Mouse (Mus musculus): ENCODE measurements around the gene Prap1. TPM values are rescaled to one million over a fixed set of nuclear protein-coding genes. Genes with fewer than 3 reads are reported as not detected.
A peak's percentile ranks its signal among the peaks of the same experiment; 100 is the strongest.

The Prap1 gene
- polyA plus RNA-seq, 1 experiment from 2014 or later = 45.2 TPM

- no peaks in the 10 kb centered on the region for H3K36me3 ChIP-seq (ENCODE audit: control insufficient read depth, insufficient read depth, low read length)
- no peak for DNase-seq (ENCODE audit: low spot score)
- no peak for TF ChIP-seq CTCF (IDR thresholded peaks at IDR 0.05; ENCODE audit: low read depth)
- no peak for ATAC-seq (ENCODE audit: low FRiP score, low TSS enrichment)
- no peak overlapping the region for H3K4me3 ChIP-seq (ENCODE audit: low read depth, low read length)
- H3K9me3 ChIP-seq (ENCODE audit: control insufficient read depth, low read length) = no peaks in the 10 kb centered on the region
- no peak overlapping the region for H3K9ac ChIP-seq (ENCODE audit: low read length)
- H3K27ac ChIP-seq (replicated peaks) = no peak overlapping the region
- WGBS = 81% methylated on average over 4 of the region's 4 CpGs
- H3K27me3 ChIP-seq (ENCODE audit: control insufficient read depth, insufficient read depth, low read length) = no peaks in the 10 kb centered on the region; the same call in 1 of the 2 replicates
- H3K4me1 ChIP-seq (replicated peaks; ENCODE audit: control insufficient read depth, insufficient read depth) = no peaks in the 10 kb centered on the region; the same call in 1 of the 2 replicates
- H3K4me2 ChIP-seq (replicated peaks; ENCODE audit: low read depth) = no peak overlapping the region
Measured at GRCm38 (mm10) chr7:140054124-140054523, 39.1 kb upstream of the Prap1 start.

GRCm38 (mm10) chr7:140057413-140058407, 35.5 kb upstream of the Prap1 start:
- Histone ChIP-seq H3K9ac (ENCODE audit: low read length) (peak overlapping the region; percentile 43), H3K4me2 (replicated peaks; ENCODE audit: low read depth) (peak overlapping the region; percentile 62), H3K27me3 (ENCODE audit: control insufficient read depth, insufficient read depth, low read length) (peaks cover 9% of the 10 kb centered on the region; the same call in 1 of the 2 replicates), H3K4me1 (replicated peaks; ENCODE audit: control insufficient read depth, insufficient read depth) (no peaks in the 10 kb centered on the region; the same call in 1 of the 2 replicates), H3K36me3 (ENCODE audit: control insufficient read depth, insufficient read depth, low read length) (no peaks in the 10 kb centered on the region), H3K4me3 (ENCODE audit: low read depth, low read length) (peak overlapping the region; percentile 36), H3K27ac (replicated peaks) (no peak overlapping the region), H3K9me3 (ENCODE audit: control insufficient read depth, low read length) (no peaks in the 10 kb centered on the region)
- TF ChIP-seq EP300 (optimal IDR thresholded peaks at IDR 0.05) (no peak), CTCF (IDR thresholded peaks at IDR 0.05; ENCODE audit: low read depth) (peak; percentile 39)
- ATAC-seq (ENCODE audit: low FRiP score, low TSS enrichment) (peak; percentile 78), DNase-seq (ENCODE audit: low spot score) (peak; percentile 74)
- WGBS = 5% methylated on average over 52 of the region's 53 CpGs

GRCm38 (mm10) chr7:140058528-140058927, 34.7 kb upstream of the Prap1 start:
- H3K9ac ChIP-seq (ENCODE audit: low read length) = peak overlapping the region; percentile 43; the same call in 1 of the 2 replicates
- H3K4me3 ChIP-seq (ENCODE audit: low read depth, low read length) = peak overlapping the region; percentile 36
- ATAC-seq (ENCODE audit: low FRiP score, low TSS enrichment) (no peak), DNase-seq (ENCODE audit: low spot score) (no peak)
- H3K36me3 ChIP-seq (ENCODE audit: control insufficient read depth, insufficient read depth, low read length) = no peaks in the 10 kb centered on the region
- peaks cover 9% of the 10 kb centered on the region; the same call in 1 of the 2 replicates for H3K27me3 ChIP-seq (ENCODE audit: control insufficient read depth, insufficient read depth, low read length)
- 36% methylated on average over 7 of the region's 7 CpGs for WGBS
- no peak overlapping the region for H3K27ac ChIP-seq (replicated peaks)
- H3K9me3 ChIP-seq (ENCODE audit: control insufficient read depth, low read length) = no peaks in the 10 kb centered on the region
- H3K4me1 ChIP-seq (replicated peaks; ENCODE audit: control insufficient read depth, insufficient read depth) = no peaks in the 10 kb centered on the region; the same call in 1 of the 2 replicates
- TF ChIP-seq EP300 (optimal IDR thresholded peaks at IDR 0.05) = no peak
- no peak for TF ChIP-seq CTCF (IDR thresholded peaks at IDR 0.05; ENCODE audit: low read depth)
- peak overlapping the region; percentile 62 for H3K4me2 ChIP-seq (replicated peaks; ENCODE audit: low read depth)

- WGBS = 39% methylated on average over 4 of the region's 4 CpGs
- Histone ChIP-seq H3K36me3 (ENCODE audit: control insufficient read depth, insufficient read depth, low read length) (no peaks in the 10 kb centered on the region), H3K9me3 (ENCODE audit: control insufficient read depth, low read length) (no peaks in the 10 kb centered on the region), H3K27me3 (ENCODE audit: control insufficient read depth, insufficient read depth, low read length) (peaks cover 9% of the 10 kb centered on the region; the same call in 1 of the 2 replicates), H3K9ac (ENCODE audit: low read length) (no peak overlapping the region), H3K4me2 (replicated peaks; ENCODE audit: low read depth) (no peak overlapping the region), H3K4me3 (ENCODE audit: low read depth, low read length) (no peak overlapping the region), H3K4me1 (replicated peaks; ENCODE audit: control insufficient read depth, insufficient read depth) (no peaks in the 10 kb centered on the region; the same call in 1 of the 2 replicates), H3K27ac (replicated peaks) (no peak overlapping the region)
- TF ChIP-seq EP300 (optimal IDR thresholded peaks at IDR 0.05) (no peak), CTCF (IDR thresholded peaks at IDR 0.05; ENCODE audit: low read depth) (no peak)
- no peak for DNase-seq (ENCODE audit: low spot score)
- ATAC-seq (ENCODE audit: low FRiP score, low TSS enrichment) = no peak
Measured at GRCm38 (mm10) chr7:140059601-140060000, 33.6 kb upstream of the Prap1 start.

- 0 out of 2 replicates have a peak, but pooled peaks have one; percentile 19 for ATAC-seq (ENCODE audit: low FRiP score, low TSS enrichment)
- Histone ChIP-seq H3K27me3 (ENCODE audit: control insufficient read depth, insufficient read depth, low read length) (peaks cover 9% of the 10 kb centered on the region; the same call in 1 of the 2 replicates), H3K4me1 (replicated peaks; ENCODE audit: control insufficient read depth, insufficient read depth) (no peaks in the 10 kb centered on the region; the same call in 1 of the 2 replicates), H3K27ac (replicated peaks) (peak overlapping the region; percentile 24; the same call in 1 of the 2 replicates), H3K4me3 (ENCODE audit: low read depth, low read length) (peak overlapping the region; percentile 33), H3K4me2 (replicated peaks; ENCODE audit: low read depth) (peak overlapping the region; percentile 52), H3K9ac (ENCODE audit: low read length) (no peak overlapping the region; the same call in 1 of the 2 replicates), H3K36me3 (ENCODE audit: control insufficient read depth, insufficient read depth, low read length) (no peaks in the 10 kb centered on the region), H3K9me3 (ENCODE audit: control insufficient read depth, low read length) (no peaks in the 10 kb centered on the region)
- 2% methylated on average over 41 of the region's 47 CpGs for WGBS
- TF ChIP-seq EP300 (optimal IDR thresholded peaks at IDR 0.05) = no peak
- DNase-seq (ENCODE audit: low spot score) = peak; percentile 71
Measured at GRCm38 (mm10) chr7:140060936-140061831, 32.0 kb upstream of the Prap1 start.
